Mouse (Mus musculus) bone marrow macrophage, adult 2 months (primary cell): Measurements from ENCODE around the gene Slit3. TPM values are rescaled to one million over a fixed set of nuclear protein-coding genes. Genes with fewer than 3 reads are reported as not detected.

Source experiments
- H3K27ac ChIP-seq: 2 replicates; pipeline ENCODE4 v1.5.1; 2012; ENCODE audit warnings: low read depth, low read length; ENCODE audit not compliant: insufficient read depth
- H3K4me1 ChIP-seq: 2 replicates; pipeline ENCODE4 v1.6.1; 2012; ENCODE audit warnings: low read length; ENCODE audit not compliant: control insufficient read depth, insufficient read depth
- H3K4me3 ChIP-seq: 2 replicates; pipeline ENCODE4 v1.5.1; 2012; ENCODE audit warnings: mild to moderate bottlenecking, low read length, moderate library complexity; ENCODE audit not compliant: insufficient read depth
- CTCF ChIP-seq: IDR thresholded peaks from 2 replicates; pipeline ENCODE4 v1.5.1; 2012; ENCODE audit warnings: low read depth, mild to moderate bottlenecking, low read length, moderate library complexity
- POLR2A ChIP-seq: IDR thresholded peaks from 2 replicates; pipeline ENCODE4 v1.6.1; 2012; ENCODE audit warnings: mild to moderate bottlenecking, low read depth, low read length, borderline replicate concordance
- polyA plus RNA-seq: library from polyadenylated mRNA; stranded (reverse); fragments of >200 nt; gene quantifications from 2 replicates; pipeline ENCODE4 v1.2.4, GENCODE M21; 2012; ENCODE audit not compliant: missing spikeins, insufficient read depth, insufficient read length

The Slit3 gene
- polyA plus RNA-seq, 1 experiment = not detected

DNA sequence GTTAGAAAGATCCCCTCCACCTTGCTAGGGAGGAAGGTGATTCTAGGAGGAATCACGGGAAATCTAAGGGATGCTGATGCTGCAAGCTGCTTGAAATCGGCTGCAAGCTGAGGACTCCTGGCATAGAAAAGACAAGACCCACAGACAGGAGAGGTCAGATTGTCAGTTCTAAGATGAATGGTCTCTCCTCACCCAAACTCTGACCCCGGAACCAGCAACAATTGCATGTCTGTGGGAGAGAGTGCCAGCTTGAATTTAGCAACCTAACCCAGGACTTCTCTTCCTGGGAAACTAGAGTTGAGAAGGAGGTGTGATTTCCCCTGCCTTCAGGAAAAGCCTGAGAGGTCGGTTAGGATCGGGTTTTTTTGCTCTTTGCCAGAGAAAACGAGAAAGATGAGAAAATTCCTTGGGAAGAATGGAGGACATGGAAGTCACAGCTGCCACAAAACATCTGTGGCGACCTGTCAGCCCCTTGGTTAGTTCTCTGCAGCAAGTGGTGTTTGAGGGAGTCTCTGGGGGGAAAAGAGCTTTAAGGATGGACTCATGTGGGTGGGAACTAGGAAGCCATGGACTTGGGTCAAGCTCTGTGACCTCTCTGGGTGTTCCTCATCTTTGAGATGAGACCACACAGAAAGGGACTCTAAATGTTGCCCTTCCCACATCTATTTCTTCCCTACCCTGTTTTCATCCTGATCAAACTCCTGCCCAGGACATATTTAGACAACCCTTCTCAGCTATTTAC lies 425.2 kb downstream of the Slit3 start:
- Histone ChIP-seq H3K4me1 (no peaks in the 10 kb centered on the region), H3K27ac (no peak overlapping the region), H3K4me3 (no peak overlapping the region)
- no peak for TF ChIP-seq POLR2A
- no peak for TF ChIP-seq CTCF

DNA sequence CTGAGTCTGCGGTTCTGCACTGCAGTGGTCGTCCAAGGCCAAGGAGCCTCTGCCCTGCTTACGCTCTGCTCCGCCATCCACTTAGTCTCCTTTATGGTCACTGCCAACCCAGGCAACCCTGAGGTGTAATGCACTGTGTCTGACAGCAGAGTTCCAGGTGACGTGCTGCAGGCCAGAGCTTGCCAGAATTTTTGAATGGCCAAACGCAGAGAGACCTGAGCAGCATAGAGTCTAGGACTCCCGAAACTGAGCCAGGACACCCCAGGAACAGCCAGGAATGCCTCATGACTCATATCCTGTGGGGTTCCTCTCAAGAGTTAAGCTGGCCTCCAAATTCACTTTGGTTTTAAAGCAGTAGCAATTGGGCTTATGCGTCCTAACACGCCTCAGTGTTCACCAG lies 429.0 kb downstream of the Slit3 start:
- no peak overlapping the region for H3K4me3 ChIP-seq

DNA sequence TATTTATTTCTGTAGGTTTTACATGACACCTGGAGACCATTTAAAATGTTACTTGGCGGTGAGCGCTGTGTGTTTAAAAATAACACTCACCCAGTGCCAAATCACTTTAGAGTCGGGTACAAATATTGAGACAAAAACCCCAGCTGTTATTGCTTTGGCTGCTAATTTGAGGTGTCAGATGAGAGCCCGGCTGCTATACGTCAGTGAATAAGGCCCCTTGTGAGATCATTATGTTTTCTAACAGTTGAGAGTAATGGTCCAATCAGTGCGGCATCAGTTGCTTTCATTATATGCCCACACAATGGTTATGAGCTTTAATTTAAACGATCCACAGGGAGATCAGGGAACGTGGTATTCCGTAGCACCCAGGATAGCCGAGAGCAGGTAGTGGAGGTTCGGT lies 435.2 kb downstream of the Slit3 start:
- TF ChIP-seq CTCF = no peak
- no peak for TF ChIP-seq POLR2A
- H3K4me1 ChIP-seq = no peaks in the 10 kb centered on the region
- H3K4me3 ChIP-seq = no peak overlapping the region
- no peak overlapping the region for H3K27ac ChIP-seq

More for the DNA sequence above, 429.0 kb downstream of the Slit3 start:
- no peaks in the 10 kb centered on the region for H3K4me1 ChIP-seq
- H3K27ac ChIP-seq = no peak overlapping the region
- TF ChIP-seq CTCF = no peak
- TF ChIP-seq POLR2A = no peak

DNA sequence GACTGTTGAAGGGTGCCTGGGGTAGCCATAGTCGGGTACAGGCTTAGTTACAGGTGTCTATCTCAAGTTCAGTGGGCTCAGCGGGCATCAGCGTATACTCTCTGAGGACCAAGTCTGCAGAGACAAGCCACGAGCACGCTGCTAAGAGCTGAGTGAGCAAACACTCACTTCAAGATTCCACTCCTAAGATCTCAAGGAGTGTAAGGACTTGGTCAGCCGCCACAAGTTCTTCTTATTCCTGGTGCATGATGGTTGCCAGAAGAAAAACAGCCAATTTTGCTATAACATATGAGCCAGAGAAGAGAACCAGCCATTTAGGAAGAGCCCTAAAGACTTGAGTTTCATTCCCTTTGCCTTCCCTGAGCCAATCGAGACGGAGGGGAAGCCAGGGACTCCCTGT lies 436.5 kb downstream of the Slit3 start:
- H3K4me1 ChIP-seq = no peaks in the 10 kb centered on the region
- H3K4me3 ChIP-seq = no peak overlapping the region
- no peak overlapping the region for H3K27ac ChIP-seq
- no peak for TF ChIP-seq CTCF
- TF ChIP-seq POLR2A = no peak

DNA sequence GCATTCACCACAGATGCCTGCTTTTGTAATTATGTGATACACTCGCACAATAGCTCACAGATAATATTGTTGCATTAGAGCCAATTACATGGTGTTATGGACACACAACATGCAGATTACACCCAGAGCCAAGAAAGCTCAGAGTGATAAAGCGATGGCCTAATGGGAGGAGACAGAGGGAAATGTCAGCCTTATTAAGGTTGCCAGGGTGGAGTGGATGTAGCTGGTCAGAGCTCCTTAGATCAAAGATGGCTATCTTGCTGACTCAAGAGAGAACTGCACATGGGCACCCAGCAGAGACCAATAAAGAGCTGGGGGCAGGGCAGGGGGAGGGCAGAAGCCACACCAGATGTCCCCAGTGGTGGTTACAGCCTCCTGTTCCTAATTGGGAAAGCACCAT lies 437.3 kb downstream of the Slit3 start:
- H3K27ac ChIP-seq = no peak overlapping the region
- no peak for TF ChIP-seq POLR2A
- TF ChIP-seq CTCF = no peak
- H3K4me1 ChIP-seq = no peaks in the 10 kb centered on the region
- no peak overlapping the region for H3K4me3 ChIP-seq

DNA sequence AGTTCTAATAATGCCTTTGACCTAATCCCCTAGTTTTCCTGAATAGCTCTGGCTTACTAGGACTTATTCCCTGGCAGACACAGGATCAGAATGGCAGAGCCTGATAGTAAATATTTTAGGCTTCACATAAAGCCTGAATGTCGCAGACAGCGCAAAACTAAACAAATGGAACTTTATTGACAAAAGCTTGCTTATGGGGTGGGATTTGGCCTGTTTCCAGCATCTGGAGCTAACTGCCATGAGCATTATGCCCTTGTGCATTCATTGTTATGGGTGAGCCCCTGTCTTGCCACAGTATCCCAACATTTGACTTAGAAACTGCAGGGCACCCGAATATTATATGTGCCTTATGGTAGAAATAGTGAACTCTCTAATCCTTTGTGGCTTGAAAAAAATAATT lies 438.4 kb downstream of the Slit3 start:
- TF ChIP-seq CTCF (no peak), POLR2A (no peak)
- H3K4me3 ChIP-seq = no peak overlapping the region
- H3K4me1 ChIP-seq = no peaks in the 10 kb centered on the region
- no peak overlapping the region for H3K27ac ChIP-seq

DNA sequence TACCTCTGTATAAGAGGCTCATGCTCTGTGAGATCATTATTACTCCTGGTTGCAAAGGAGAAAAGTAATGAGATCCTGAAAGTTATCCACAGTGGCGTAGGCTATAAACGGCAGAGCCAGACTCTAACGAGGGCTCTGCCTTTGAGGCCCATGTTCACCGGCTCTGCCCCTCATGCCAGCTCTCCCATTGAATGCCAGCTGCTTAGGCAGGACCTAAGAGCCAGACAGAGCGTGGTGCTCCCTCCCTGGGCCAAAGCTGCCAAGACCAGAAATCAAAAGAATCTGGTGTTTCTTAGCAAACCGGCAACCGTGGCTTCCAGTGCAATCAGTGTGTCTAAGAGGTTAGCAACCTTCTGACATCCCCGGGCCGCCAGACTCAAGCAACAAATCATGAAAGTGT lies 440.7 kb downstream of the Slit3 start:
- H3K4me1 ChIP-seq = no peaks in the 10 kb centered on the region
- no peak overlapping the region for H3K4me3 ChIP-seq
- no peak overlapping the region for H3K27ac ChIP-seq
- TF ChIP-seq CTCF = no peak

DNA sequence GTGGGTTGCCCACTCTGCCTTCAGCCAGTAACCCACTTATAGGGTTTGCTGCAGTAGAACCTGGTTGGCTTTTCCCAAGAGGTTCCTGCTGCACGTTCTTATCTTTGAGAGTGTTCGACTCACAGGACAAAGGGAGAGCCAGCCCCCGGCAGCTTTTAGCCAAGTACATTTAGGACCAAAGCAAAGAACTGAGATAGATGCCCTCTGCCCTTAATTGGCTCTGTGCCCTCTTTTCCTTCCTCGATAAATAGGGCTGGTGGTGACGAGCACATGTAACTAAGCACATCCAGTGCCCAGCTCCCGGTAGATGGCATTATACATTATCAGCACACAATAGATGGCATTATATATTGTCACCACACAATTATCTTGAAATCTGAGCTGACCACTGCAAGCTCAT lies 444.3 kb downstream of the Slit3 start:
- no peaks in the 10 kb centered on the region for H3K4me1 ChIP-seq
- no peak for TF ChIP-seq CTCF
- H3K27ac ChIP-seq = no peak overlapping the region

DNA sequence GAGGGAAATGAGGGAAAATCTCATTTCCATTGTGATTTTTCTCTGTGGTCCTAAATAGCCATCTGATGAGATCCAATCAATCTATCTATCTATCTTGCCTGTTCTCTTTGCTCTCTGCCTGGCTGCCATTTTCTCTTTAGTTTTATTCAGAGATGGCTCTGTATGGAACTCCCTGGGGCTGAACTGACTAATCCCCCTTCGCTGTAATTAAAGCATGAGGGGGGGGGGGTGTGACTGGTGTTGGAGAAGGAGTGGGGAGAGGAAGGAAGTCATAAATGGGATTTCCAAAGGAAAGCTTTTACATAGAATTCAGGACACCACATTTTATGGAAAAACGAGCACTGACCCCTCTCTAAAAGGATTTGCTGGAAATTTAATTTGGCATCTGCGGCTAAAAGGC lies 445.7 kb downstream of the Slit3 start:
- H3K4me3 ChIP-seq = no peak overlapping the region
- H3K4me1 ChIP-seq = no peaks in the 10 kb centered on the region
- H3K27ac ChIP-seq = no peak overlapping the region
- TF ChIP-seq CTCF = no peak
- TF ChIP-seq POLR2A = no peak

More for the DNA sequence above, 444.3 kb downstream of the Slit3 start:
- H3K4me3 ChIP-seq = no peak overlapping the region

DNA sequence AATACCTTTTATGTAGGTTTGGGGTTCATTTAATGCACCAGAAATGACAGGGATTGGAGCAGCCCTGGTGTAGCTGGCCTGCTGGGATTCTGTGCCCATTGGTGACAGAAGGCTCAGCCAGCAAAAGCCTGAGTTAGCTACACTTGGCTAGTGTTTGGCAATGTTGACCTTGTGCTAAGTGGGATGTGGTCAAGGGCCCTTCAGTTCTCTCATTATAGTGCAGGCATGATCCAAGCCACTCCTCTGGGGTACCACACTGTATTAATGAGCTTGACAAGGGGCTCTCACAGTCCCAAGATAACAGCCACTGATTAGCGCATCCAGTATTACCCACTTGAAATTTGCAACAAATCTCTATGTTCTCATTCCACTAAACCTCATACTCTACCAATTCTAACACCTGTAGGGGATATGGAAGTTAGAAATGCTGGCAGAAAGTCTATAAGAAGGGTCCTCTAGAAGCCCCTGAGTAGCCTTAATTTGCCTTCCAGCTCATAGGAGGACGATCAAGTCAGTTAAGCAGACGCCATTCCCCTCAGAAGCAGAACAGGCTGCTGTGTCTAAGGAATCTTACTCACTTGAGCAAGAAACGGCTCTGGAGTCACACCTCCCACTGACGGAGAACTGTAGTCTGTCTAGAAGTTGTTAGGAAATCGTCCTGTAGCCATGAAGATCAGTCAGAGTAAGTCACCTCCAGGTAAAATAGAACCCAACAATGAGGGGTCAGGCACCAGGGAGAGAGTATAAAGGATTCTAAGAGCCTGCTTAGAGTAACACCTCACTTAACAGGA lies 448.3 kb downstream of the Slit3 start:
- TF ChIP-seq POLR2A = no peak
- TF ChIP-seq CTCF = no peak
- no peak overlapping the region for H3K27ac ChIP-seq
- H3K4me3 ChIP-seq = no peak overlapping the region
- H3K4me1 ChIP-seq = no peaks in the 10 kb centered on the region
